ENCODE assay signal across 9 mouse cellular contexts in genomic region chr3:102723841-102724570, GRCm38 (mm10). TPM values are rescaled to one million over a fixed set of nuclear protein-coding genes. Genes with fewer than 3 reads are reported as not detected.
DNase-seq lines count a peak whose midpoint lies in the region; ATAC-seq lines count a peak whose summit lies in the region.
"Had no signal": no experiment of that assay in that cellular context is flagged by ENCODE, and none has a peak within 500 bp of the region (broad histone marks: within the 10 kb centered on the region; RNA-seq: fewer than 3 reads in every experiment).

No protein-coding gene starts in this region.

- 0 out of 2 replicates have a peak overlapping the region, but pooled peaks have one; percentile 21 for H3K9ac ChIP-seq in limb, embryonic 13.5 days
- no peak overlapping the region for H3K9ac ChIP-seq in limb, embryonic 15.5 days
- H3K9ac ChIP-seq: midbrain, embryonic 12.5 days had no signal

- peak overlapping the region; percentile 15; the same call in 1 of the 2 replicates for H3K27ac ChIP-seq in limb, embryonic 13.5 days
- H3K27ac ChIP-seq in limb, embryonic 10.5 days: no peak overlapping the region
- 0 out of 2 replicates have a peak overlapping the region, but pooled peaks have one; percentile 30 for H3K27ac ChIP-seq in limb, embryonic 15.5 days
- H3K27ac ChIP-seq: midbrain, embryonic 12.5 days had no signal

- no peaks in the 10 kb centered on the region for H3K9me3 ChIP-seq in limb, embryonic 13.5 days
- H3K9me3 ChIP-seq in limb, embryonic 10.5 days (replicated peaks): no peaks in the 10 kb centered on the region
- no peaks in the 10 kb centered on the region for H3K9me3 ChIP-seq in limb, embryonic 15.5 days
- H3K9me3 ChIP-seq: midbrain, embryonic 12.5 days had no signal

- intact Hi-C loops in heart, postnatal 10 days (cut with DNase I): no loop called here

- DNase-seq in limb, embryonic 10.5 days (ENCODE audit: low spot score): no peak
- peak; percentile 59 for DNase-seq in adrenal gland, postnatal 25 days
- DNase-seq in heart, postnatal 10 days: peak; percentile 60 to 72
- no peak for DNase-seq in left cerebral cortex, adult 11 months (ENCODE audit: low spot score)
- no peak for DNase-seq in layer of hippocampus, adult 11-12 months (ENCODE audit: low spot score)

- H3K4me2 ChIP-seq in limb, embryonic 13.5 days (replicated peaks): no peak overlapping the region; the same call in 1 of the 2 replicates
- H3K4me2 ChIP-seq in limb, embryonic 15.5 days: peak overlapping the region; percentile 7; the same call in 1 of the 2 replicates
- H3K4me2 ChIP-seq: midbrain, embryonic 12.5 days had no signal

- H3K4me3 ChIP-seq in limb, embryonic 13.5 days: no peak overlapping the region
- no peak overlapping the region for H3K4me3 ChIP-seq in limb, embryonic 10.5 days
- no peak overlapping the region for H3K4me3 ChIP-seq in limb, embryonic 15.5 days
- H3K4me3 ChIP-seq: midbrain, embryonic 12.5 days had no signal

- 59% methylated on average over 6 of the region's 6 CpGs for WGBS in limb, embryonic 13.5 days
- WGBS in limb, embryonic 10.5 days: 80% methylated on average over 6 of the region's 6 CpGs
- WGBS in limb, embryonic 15.5 days: 46% methylated on average over 6 of the region's 6 CpGs

- H3K36me3 ChIP-seq in limb, embryonic 13.5 days: no peaks in the 10 kb centered on the region
- H3K36me3 ChIP-seq in limb, embryonic 10.5 days: no peaks in the 10 kb centered on the region
- H3K36me3 ChIP-seq in limb, embryonic 15.5 days: no peaks in the 10 kb centered on the region
- H3K36me3 ChIP-seq: midbrain, embryonic 12.5 days had no signal

- H3K4me1 ChIP-seq in limb, embryonic 13.5 days: peaks cover 19% of the 10 kb centered on the region
- peaks cover 3% of the 10 kb centered on the region; the same call in 1 of the 2 replicates for H3K4me1 ChIP-seq in limb, embryonic 10.5 days
- peaks cover 18% of the 10 kb centered on the region for H3K4me1 ChIP-seq in limb, embryonic 15.5 days

- H3K27me3 ChIP-seq in limb, embryonic 13.5 days: no peaks in the 10 kb centered on the region
- no peaks in the 10 kb centered on the region for H3K27me3 ChIP-seq in limb, embryonic 10.5 days (ENCODE audit: low read depth, poor library complexity, severe bottlenecking)
- no peaks in the 10 kb centered on the region for H3K27me3 ChIP-seq in limb, embryonic 15.5 days
- H3K27me3 ChIP-seq: midbrain, embryonic 12.5 days had no signal

- no peak for ATAC-seq in limb, embryonic 13.5 days (ENCODE audit: low FRiP score, low read depth)
- ATAC-seq in limb, embryonic 15.5 days (ENCODE audit: insufficient number of reproducible peaks, low FRiP score, low TSS enrichment, low read depth): no peak
- ATAC-seq in neutrophil, adult 5-6 weeks (ENCODE audit: extremely low read depth, insufficient number of reproducible peaks, low FRiP score, poor library complexity, severe bottlenecking): peak; percentile 28; the same call in 1 of the 2 replicates

RNA-seq across cellular contexts. Expression of gene Tspan2, which starts 10.3 kb away (rescaled TPM):
- polyA plus RNA-seq in limb, embryonic 13.5 days (2015; fragmentation: Nextera tagmentation; extraction: Ambion mirVana): 4.4 and 5.1 TPM in 2 replicates
- 5.9 and 6.9 TPM in 2 replicates for polyA plus RNA-seq in limb, embryonic 10.5 days (2016; fragmentation: Nextera tagmentation; extraction: Ambion mirVana)
- 3.9 and 7.1 TPM in 2 replicates for total RNA-seq in adrenal gland, postnatal 25 days (2021)
- 10 to 100 TPM; 30.9 to 31.9 TPM for total RNA-seq in heart, postnatal 10 days (2021)
- 7.2 and 8.0 TPM in 2 replicates for polyA plus RNA-seq in limb, embryonic 15.5 days (2015; fragmentation: Nextera tagmentation; extraction: Ambion mirVana)
- 32.3 and 35.3 TPM in 2 replicates for total RNA-seq in neutrophil, adult 5-6 weeks (2017)

RNA-seq across cellular contexts. Expression of gene Tshb, which starts 58.5 kb away (rescaled TPM):
- 0.08 and 0.09 TPM in 2 replicates for polyA plus RNA-seq in limb, embryonic 13.5 days (2015; fragmentation: Nextera tagmentation; extraction: Ambion mirVana)
- polyA plus RNA-seq in limb, embryonic 10.5 days (2016; fragmentation: Nextera tagmentation; extraction: Ambion mirVana): 0.08 TPM in 1 of 2 replicates, not detected in the other
- not detected in 2 replicates for total RNA-seq in adrenal gland, postnatal 25 days (2021)
- not detected for total RNA-seq in heart, postnatal 10 days (2021)
- polyA plus RNA-seq in limb, embryonic 15.5 days (2015; fragmentation: Nextera tagmentation; extraction: Ambion mirVana): 0.04 and 0.12 TPM in 2 replicates
- total RNA-seq in neutrophil, adult 5-6 weeks (2017): 0.47 and 0.74 TPM in 2 replicates
- polyA plus RNA-seq: midbrain, embryonic 12.5 days had no signal

Comparison
In these comparisons a context has a peak if more than half of its experiments do, and no peak if none do; other contexts are left out.
1. DNase-seq: peak in adrenal gland, postnatal 25 days (single experiment) and heart, postnatal 10 days (2 of 2); none in limb, embryonic 10.5 days (single experiment), left cerebral cortex, adult 11 months (single experiment) and layer of hippocampus, adult 11-12 months (single experiment).